Mouse (Mus musculus): ENCODE measurements around the gene Fam207a.

DNA sequence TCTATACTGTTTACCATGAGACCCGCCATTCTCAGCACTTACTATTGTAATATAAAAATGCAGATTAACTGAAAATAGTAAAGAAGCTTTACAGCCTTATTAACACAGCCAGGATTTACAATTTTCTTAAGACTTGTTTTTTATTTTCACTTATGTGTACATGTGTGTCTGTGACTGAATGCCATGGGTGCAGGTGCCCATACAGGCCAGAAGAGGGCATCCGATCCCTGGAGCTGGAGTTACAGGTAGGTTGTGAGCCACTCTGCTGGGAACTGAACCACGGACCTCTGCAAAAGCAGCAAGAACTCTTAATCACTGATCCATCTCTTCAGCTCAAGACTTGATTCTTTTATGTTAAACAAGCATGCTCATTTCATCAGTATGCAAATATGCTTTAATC lies 22.7 kb downstream of the Fam207a start:
- TF ChIP-seq POLR2A (IDR thresholded peaks at IDR 0.05; ENCODE audit: insufficient read depth, low read depth, low read length) (no peak), CTCF (IDR thresholded peaks at IDR 0.05; ENCODE audit: insufficient read depth, low read depth, low read length) (no peak)

Measured in olfactory bulb, adult 2 months (tissue).